Mouse (Mus musculus) heart, embryonic 11.5 days (tissue): ENCODE data around the gene Car5a. TPM values are rescaled to one million over a fixed set of nuclear protein-coding genes. Genes with fewer than 3 reads are reported as not detected.

Experiments
- ATAC-seq: fragments of 200-750 bp; cut with Nextera tagmentation; replicated peaks from 2 replicates; pipeline ENCODE4 v1.8.0; 2017; ENCODE audit warnings: moderate library complexity; ENCODE audit not compliant: insufficient number of reproducible peaks, low FRiP score, low TSS enrichment
- H3K27ac ChIP-seq: fragments of 300-500 bp; sonication (generic); 2 replicates; pipeline ENCODE4 v1.5.1; 2014; ENCODE audit warnings: mild to moderate bottlenecking, low read depth, low read length
- H3K27me3 ChIP-seq: fragments of 300-500 bp; sonication (generic); 2 replicates; pipeline ENCODE4 v1.6.1; 2014; ENCODE audit warnings: mild to moderate bottlenecking, low read length, mixed read lengths; ENCODE audit not compliant: control insufficient read depth, insufficient read depth
- H3K36me3 ChIP-seq: fragments of 300-500 bp; sonication (generic); 2 replicates; pipeline ENCODE4 v1.6.1; 2014; ENCODE audit warnings: mild to moderate bottlenecking, low read length, moderate library complexity, mixed read lengths; ENCODE audit not compliant: control insufficient read depth, insufficient read depth
- H3K4me1 ChIP-seq: fragments of 300-500 bp; sonication (generic); 2 replicates; pipeline ENCODE4 v1.6.1; 2014; ENCODE audit warnings: low read length; ENCODE audit not compliant: control insufficient read depth, insufficient read depth
- H3K4me2 ChIP-seq: fragments of 300-500 bp; sonication (generic); 2 replicates; pipeline ENCODE4 v1.6.1; 2014; ENCODE audit warnings: mild to moderate bottlenecking, moderate library complexity
- H3K4me3 ChIP-seq: fragments of 300-500 bp; sonication (generic); 2 replicates; pipeline ENCODE4 v1.5.1; 2014; ENCODE audit warnings: low read depth, low read length
- H3K9ac ChIP-seq: fragments of 300-500 bp; sonication (generic); 2 replicates; pipeline ENCODE4 v1.6.1; 2014; ENCODE audit warnings: mild to moderate bottlenecking, low read depth, low read length, moderate library complexity
- H3K9me3 ChIP-seq: fragments of 300-500 bp; sonication (generic); replicated peaks from 2 replicates; pipeline ENCODE4 v1.6.1; 2016; ENCODE audit warnings: low read length; ENCODE audit not compliant: control insufficient read depth
- WGBS: fragments of 180-500 bp; shearing (Covaris S2); extraction: QIAGEN DNeasy Blood & Tissue Kit; methylation state at CpG from one replicate; pipeline ENCODE4 v1.1.7; 2014; ENCODE audit not compliant: insufficient replicate concordance; 5-methylcytosine and 5-hydroxymethylcytosine counted together
- microRNA-seq: library from miRNA; unstranded; fragments of <30 nt; microRNA quantifications from one replicate; pipeline ENCODE4, GENCODE M21; 2016; ENCODE audit warnings: borderline number of aligned reads
- polyA plus RNA-seq: library from polyadenylated mRNA; unstranded; fragments of >200 nt; fragmentation: Nextera tagmentation; extraction: Ambion mirVana; gene quantifications from 2 replicates; pipeline ENCODE4 v1.2.1, GENCODE M21; 2014

Gene Car5a
- polyA plus RNA-seq, 1 experiment from 2014 or later: not detected

DNA sequence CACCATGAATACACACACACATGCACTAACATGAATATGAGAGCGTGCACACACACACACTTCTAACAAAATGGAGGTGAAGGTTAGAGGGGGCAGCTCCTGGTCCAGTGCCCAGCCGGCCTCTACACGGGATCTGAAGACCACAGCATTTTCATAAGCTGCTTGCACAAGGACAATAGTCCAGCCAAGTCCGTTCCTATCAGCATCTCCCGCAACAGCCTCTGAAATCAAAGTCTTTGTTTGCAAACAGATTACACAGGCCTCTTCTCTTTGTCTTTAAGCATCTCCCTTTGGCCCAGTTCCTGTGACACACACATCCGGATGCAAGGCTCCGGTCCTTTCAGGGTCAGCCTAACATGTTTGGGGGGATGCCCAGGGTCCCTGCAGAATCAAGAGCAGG lies 75.8 kb downstream of the Car5a start:
- Histone ChIP-seq H3K36me3 (no peaks in the 10 kb centered on the region), H3K27me3 (peaks cover 6% of the 10 kb centered on the region), H3K9me3 (no peaks in the 10 kb centered on the region), H3K27ac (no peak overlapping the region), H3K9ac (no peak overlapping the region), H3K4me2 (no peak overlapping the region), H3K4me1 (peaks cover 7% of the 10 kb centered on the region), H3K4me3 (no peak overlapping the region)
- WGBS: 75% methylated on average over 7 of the region's 7 CpGs
- no peak for ATAC-seq

DNA sequence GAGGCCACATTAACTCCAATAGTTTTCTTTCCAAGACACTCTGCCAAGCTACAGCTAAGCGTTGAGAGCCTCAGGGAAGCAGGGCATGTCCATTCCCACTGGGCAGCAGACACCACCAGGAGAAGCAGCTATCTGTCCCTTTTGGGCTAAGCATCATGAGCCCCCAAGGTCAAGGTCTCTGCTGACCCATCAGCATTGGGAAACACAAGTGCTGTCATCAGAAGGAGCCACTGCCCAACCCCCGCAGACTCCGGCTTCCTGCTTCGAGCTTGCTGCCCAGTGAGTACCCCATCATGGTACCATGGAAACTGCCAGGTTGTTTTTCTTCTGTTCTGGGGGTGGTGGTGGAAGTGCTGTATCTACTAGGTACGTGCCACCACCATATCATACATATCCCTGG lies 76.5 kb downstream of the Car5a start:
- no peak overlapping the region for H3K4me2 ChIP-seq
- H3K4me1 ChIP-seq: peaks cover 7% of the 10 kb centered on the region
- no peaks in the 10 kb centered on the region for H3K36me3 ChIP-seq
- H3K9ac ChIP-seq: no peak overlapping the region
- no peak overlapping the region for H3K4me3 ChIP-seq
- peaks cover 6% of the 10 kb centered on the region for H3K27me3 ChIP-seq
- H3K27ac ChIP-seq: no peak overlapping the region
- no peaks in the 10 kb centered on the region for H3K9me3 ChIP-seq
- ATAC-seq: no peak
- WGBS: 80% methylated on average over 5 of the region's 5 CpGs

Small RNAs within 50 kb of the gene (microRNA-seq; reads per million reads assigned to microRNA genes)
- gene Mir7237: 0.61 reads per million

Other genes with a start within 250 kb of the Car5a start
- gene Jph3, start 215.3 kb downstream of the Car5a start, polyA plus RNA-seq: 0.46 and 0.66 TPM in 2 replicates
- gene Klhdc4, start 115.3 kb downstream of the Car5a start, polyA plus RNA-seq: 31.0 and 31.1 TPM in 2 replicates
- gene Slc7a5, start 37.2 kb downstream of the Car5a start, polyA plus RNA-seq: 17.0 and 18.4 TPM in 2 replicates
- 39.7 and 40.1 TPM in 2 replicates for gene Banp, start 4.8 kb upstream of the Car5a start, polyA plus RNA-seq